Mouse (Mus musculus) thymus, adult 2 months (tissue): ENCODE measurements around the gene Adamts9. TPM values are rescaled to one million over a fixed set of nuclear protein-coding genes. Genes with fewer than 3 reads are reported as not detected.

Source experiments
- DNase-seq: peaks from one replicate; pipeline ENCODE4 v3.0.0; 2021
- H3K27ac ChIP-seq: fragments of 200-500 bp; 2 replicates; pipeline ENCODE4 v1.5.1; 2012; ENCODE audit warnings: low read length, control low read depth; ENCODE audit not compliant: control insufficient read depth, insufficient read depth
- H3K27me3 ChIP-seq: fragments of 200-500 bp; 2 replicates; pipeline ENCODE4 v1.6.1; 2012; ENCODE audit warnings: mild to moderate bottlenecking, low read length, moderate library complexity, mixed read lengths; ENCODE audit not compliant: control insufficient read depth, insufficient read depth
- H3K36me3 ChIP-seq: fragments of 200-500 bp; 2 replicates; pipeline ENCODE4 v1.6.1; 2012; ENCODE audit warnings: mild to moderate bottlenecking, low read length, moderate library complexity; ENCODE audit not compliant: control insufficient read depth, insufficient read depth
- H3K4me1 ChIP-seq: fragments of 200-500 bp; replicated peaks from 2 replicates; pipeline ENCODE4 v1.6.1; 2012; ENCODE audit warnings: low read length; ENCODE audit not compliant: control insufficient read depth, insufficient read depth
- H3K4me3 ChIP-seq: fragments of 200-500 bp; 2 replicates; pipeline ENCODE4 v1.5.1; 2012; ENCODE audit warnings: mild to moderate bottlenecking, low read length, control low read depth, moderate library complexity; ENCODE audit not compliant: control insufficient read depth, insufficient read depth
- CTCF ChIP-seq: fragments of 200-500 bp; IDR thresholded peaks from 2 replicates; pipeline ENCODE4 v1.5.1; 2012; ENCODE audit warnings: mild to moderate bottlenecking, control low read depth, low read length, moderate library complexity, borderline replicate concordance; ENCODE audit not compliant: control insufficient read depth, poor library complexity, insufficient read depth; ENCODE audit errors: extremely low read depth
- POLR2A ChIP-seq: fragments of 200-500 bp; IDR thresholded peaks from 2 replicates; pipeline ENCODE4 v1.6.1; 2012; ENCODE audit warnings: mild to moderate bottlenecking, low read length, control low read depth, moderate library complexity; ENCODE audit not compliant: control insufficient read depth, poor library complexity, insufficient read depth; ENCODE audit errors: extremely low read depth
- WGBS: fragments of 180-500 bp; shearing (Covaris S2); methylation state at CpG from one replicate; pipeline ENCODE4 v1.1.7; 2018; 5-methylcytosine and 5-hydroxymethylcytosine counted together
- polyA plus RNA-seq: library from polyadenylated mRNA; depleted of rRNA; stranded (reverse); fragments of >200 nt; gene quantifications from 2 replicates; pipeline ENCODE4 v1.2.3, GENCODE M21; 2012

Adamts9 gene
- polyA plus RNA-seq, 1 experiment: 4.5 TPM

GRCm38 (mm10) chr6:92821606-92822005 is 121.7 kb downstream of the Adamts9 start:
- Histone ChIP-seq H3K4me3 (no peak overlapping the region), H3K4me1 (no peaks in the 10 kb centered on the region), H3K36me3 (no peaks in the 10 kb centered on the region), H3K27ac (no peak overlapping the region), H3K27me3 (no peaks in the 10 kb centered on the region)
- 82% methylated on average over 5 of the region's 5 CpGs for WGBS
- no peak for TF ChIP-seq POLR2A
- no peak for TF ChIP-seq CTCF
- no peak for DNase-seq

GRCm38 (mm10) chr6:92817661-92818060 is 125.6 kb downstream of the Adamts9 start:
- WGBS: 81% methylated on average over 8 of the region's 8 CpGs
- no peak overlapping the region for H3K4me3 ChIP-seq
- no peak for TF ChIP-seq CTCF
- TF ChIP-seq POLR2A: no peak
- no peak for DNase-seq
- no peaks in the 10 kb centered on the region for H3K27me3 ChIP-seq
- no peak overlapping the region for H3K27ac ChIP-seq
- no peaks in the 10 kb centered on the region for H3K4me1 ChIP-seq
- no peaks in the 10 kb centered on the region for H3K36me3 ChIP-seq

- DNase-seq: no peak
- Histone ChIP-seq H3K27ac (no peak within 1 kb of the TSS), H3K4me3 (no peak within 1 kb of the TSS), H3K27me3 (no peaks in the 10 kb centered on the region), H3K4me1 (no peaks in the 10 kb centered on the region), H3K36me3 (no peaks in the 10 kb centered on the region)
- TF ChIP-seq CTCF (no peak), POLR2A (no peak)
- 51% methylated on average over 8 of the region's 8 CpGs for WGBS
Measured at GRCm38 (mm10) chr6:92816311-92816751, 127.0 kb downstream of the Adamts9 start, which contains the start of gene A730049H05Rik. Gene A730049H05Rik, plus strand, starts transcription at chr6:92816478.

GRCm38 (mm10) chr6:92812702-92813370 is 130.5 kb downstream of the Adamts9 start:
- 82% methylated on average over 2 of the region's 2 CpGs for WGBS
- no peak for DNase-seq
- H3K4me3 ChIP-seq: no peak overlapping the region
- no peaks in the 10 kb centered on the region for H3K36me3 ChIP-seq
- H3K27me3 ChIP-seq: no peaks in the 10 kb centered on the region
- TF ChIP-seq CTCF (no peak), POLR2A (no peak)
- H3K4me1 ChIP-seq: no peaks in the 10 kb centered on the region
- no peak overlapping the region for H3K27ac ChIP-seq

GRCm38 (mm10) chr6:92811566-92811965 is 131.7 kb downstream of the Adamts9 start:
- Histone ChIP-seq H3K27ac (no peak overlapping the region), H3K4me3 (no peak overlapping the region), H3K4me1 (no peaks in the 10 kb centered on the region), H3K36me3 (no peaks in the 10 kb centered on the region), H3K27me3 (no peaks in the 10 kb centered on the region)
- no peak for DNase-seq
- TF ChIP-seq POLR2A: no peak
- TF ChIP-seq CTCF: no peak

GRCm38 (mm10) chr6:92810628-92811027 is 132.7 kb downstream of the Adamts9 start:
- Histone ChIP-seq H3K4me1 (no peaks in the 10 kb centered on the region), H3K27ac (no peak overlapping the region), H3K4me3 (no peak overlapping the region), H3K36me3 (no peaks in the 10 kb centered on the region), H3K27me3 (no peaks in the 10 kb centered on the region)
- TF ChIP-seq POLR2A (no peak), CTCF (no peak)
- 97% methylated on average over 2 of the region's 2 CpGs for WGBS
- DNase-seq: no peak
